Mouse (Mus musculus) neural tube, embryonic 11.5 days (tissue): ENCODE measurements at regions not wholly inside any gene's neighbourhood (a gene's known extent, or its start where the extent isn't known, plus 50 kb on each side); places are given as distances from the start of the nearest gene placed in this dataset.

ENCODE experiments used
- ATAC-seq: fragments of 200-750 bp; cut with Nextera tagmentation; 2 replicates; pipeline ENCODE4 v1.8.0; 2017; ENCODE audit warnings: moderate number of reproducible peaks, mild to moderate bottlenecking, moderate TSS enrichment, moderate library complexity; ENCODE audit not compliant: insufficient read depth, low FRiP score, low TSS enrichment
- DNase-seq: peaks from one replicate; pipeline ENCODE4 v3.0.0-alpha.2; 2015; ENCODE audit warnings: low spot score
- H3K27ac ChIP-seq: fragments of 300-500 bp; sonication (generic); 2 replicates; pipeline ENCODE4 v1.5.1; 2014; ENCODE audit warnings: low read depth, mild to moderate bottlenecking, low read length
- H3K27me3 ChIP-seq: fragments of 300-500 bp; sonication (generic); 2 replicates; pipeline ENCODE4 v1.6.1; 2014; ENCODE audit warnings: mild to moderate bottlenecking, low read length, mixed read lengths; ENCODE audit not compliant: control insufficient read depth, insufficient read depth
- H3K36me3 ChIP-seq: fragments of 300-500 bp; sonication (generic); 2 replicates; pipeline ENCODE4 v1.6.1; 2014; ENCODE audit warnings: mild to moderate bottlenecking, low read length, moderate library complexity, mixed read lengths; ENCODE audit not compliant: control insufficient read depth, insufficient read depth
- H3K4me1 ChIP-seq: fragments of 300-500 bp; sonication (generic); 2 replicates; pipeline ENCODE4 v1.6.1; 2014; ENCODE audit warnings: low read length, mixed read lengths; ENCODE audit not compliant: control insufficient read depth, insufficient read depth
- H3K4me2 ChIP-seq: fragments of 300-500 bp; sonication (generic); 2 replicates; pipeline ENCODE4 v1.6.1; 2014; ENCODE audit warnings: low read depth, mild to moderate bottlenecking, moderate library complexity
- H3K4me3 ChIP-seq: fragments of 300-500 bp; sonication (generic); 2 replicates; pipeline ENCODE4 v1.5.1; 2014; ENCODE audit warnings: low read depth, low read length
- H3K9ac ChIP-seq: fragments of 300-500 bp; sonication (generic); 2 replicates; pipeline ENCODE4 v1.6.1; 2014; ENCODE audit warnings: mild to moderate bottlenecking, low read length
- H3K9me3 ChIP-seq: fragments of 300-500 bp; sonication (generic); 2 replicates; pipeline ENCODE4 v1.6.1; 2016; ENCODE audit warnings: low read length; ENCODE audit not compliant: control insufficient read depth
- WGBS: fragments of 180-500 bp; shearing (Covaris S2); extraction: QIAGEN DNeasy Blood & Tissue Kit; methylation state at CpG from one replicate; pipeline ENCODE4 v1.1.7; 2014; 5-methylcytosine and 5-hydroxymethylcytosine counted together

GRCm38 (mm10) chr4:142866341-142866740, 346.5 kb downstream of the Prdm2 start:
- DNase-seq (no peak), ATAC-seq (no peak)
- Histone ChIP-seq H3K27me3 (no peaks in the 10 kb centered on the region), H3K4me1 (no peaks in the 10 kb centered on the region), H3K9ac (no peak overlapping the region), H3K9me3 (no peaks in the 10 kb centered on the region), H3K27ac (no peak overlapping the region), H3K36me3 (no peaks in the 10 kb centered on the region), H3K4me2 (no peak overlapping the region), H3K4me3 (no peak overlapping the region)
- 92% methylated on average over 7 of the region's 7 CpGs for WGBS

DNA sequence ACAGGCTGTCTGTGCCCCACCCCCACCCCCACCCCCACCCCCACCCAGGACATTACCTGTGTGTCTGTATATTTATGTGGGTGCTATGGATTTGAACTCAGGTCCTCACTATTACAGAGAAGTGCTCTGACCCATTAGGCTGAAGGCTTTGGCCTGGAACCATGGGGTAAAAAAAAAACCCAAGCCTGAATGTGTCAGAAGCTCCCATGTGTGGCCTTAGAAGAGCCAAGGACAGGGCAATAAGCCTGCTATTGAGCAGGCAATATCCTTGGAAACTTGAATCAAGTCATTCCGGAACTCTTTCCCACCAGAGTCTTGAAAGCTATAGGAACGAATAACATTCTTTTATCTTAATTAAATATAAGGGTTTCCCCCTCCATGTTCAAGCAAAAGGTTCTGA, 347.2 kb downstream of the Prdm2 start:
- Histone ChIP-seq H3K36me3 (no peaks in the 10 kb centered on the region), H3K4me3 (no peak overlapping the region), H3K9ac (no peak overlapping the region), H3K4me2 (no peak overlapping the region), H3K27ac (no peak overlapping the region), H3K9me3 (no peaks in the 10 kb centered on the region), H3K4me1 (no peaks in the 10 kb centered on the region), H3K27me3 (no peaks in the 10 kb centered on the region)
- DNase-seq, result no peak
- WGBS, result 91% methylated on average over 2 of the region's 2 CpGs
- ATAC-seq, result no peak

DNA sequence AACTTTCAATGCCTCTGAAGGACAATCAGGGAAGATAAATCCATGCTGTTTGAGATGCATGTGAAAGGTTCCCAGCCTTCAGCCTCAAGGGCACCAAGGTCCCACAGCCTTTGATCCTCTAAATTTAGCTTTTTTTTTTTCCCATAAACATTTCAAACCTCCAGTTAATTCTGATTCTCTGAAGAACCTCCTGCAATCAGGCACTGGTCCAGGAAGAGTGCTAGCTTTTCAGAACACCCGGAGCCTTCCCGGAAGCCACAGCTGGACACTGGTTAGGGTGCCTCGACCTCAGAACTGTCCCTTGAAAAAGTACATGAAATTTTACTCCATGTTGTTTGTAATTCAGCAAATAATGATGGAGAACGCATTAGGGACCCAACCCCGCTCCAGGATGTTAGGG, 348.9 kb downstream of the Prdm2 start:
- Histone ChIP-seq H3K27me3 (no peaks in the 10 kb centered on the region), H3K4me3 (no peak overlapping the region), H3K4me2 (no peak overlapping the region), H3K9ac (no peak overlapping the region), H3K4me1 (no peaks in the 10 kb centered on the region), H3K27ac (no peak overlapping the region), H3K36me3 (no peaks in the 10 kb centered on the region), H3K9me3 (no peaks in the 10 kb centered on the region)
- 78% methylated on average over 5 of the region's 5 CpGs for WGBS
- DNase-seq (no peak), ATAC-seq (no peak)

- no peak for ATAC-seq
- Histone ChIP-seq H3K4me2 (no peak overlapping the region), H3K36me3 (no peaks in the 10 kb centered on the region), H3K27me3 (no peaks in the 10 kb centered on the region), H3K27ac (no peak overlapping the region), H3K4me1 (no peaks in the 10 kb centered on the region), H3K9ac (no peak overlapping the region), H3K4me3 (no peak overlapping the region), H3K9me3 (no peaks in the 10 kb centered on the region)
- WGBS, result 94% methylated on average over 3 of the region's 3 CpGs
- DNase-seq, result no peak
Observed at GRCm38 (mm10) chr4:142860441-142860840, 352.4 kb downstream of the Prdm2 start.

- H3K4me3 ChIP-seq, result no peak overlapping the region
- H3K4me2 ChIP-seq, result no peak overlapping the region
- ATAC-seq (no peak), DNase-seq (no peak)
- H3K9me3 ChIP-seq, result no peaks in the 10 kb centered on the region
- H3K4me1 ChIP-seq, result no peaks in the 10 kb centered on the region
- H3K27me3 ChIP-seq, result no peaks in the 10 kb centered on the region
- H3K27ac ChIP-seq, result no peak overlapping the region
- WGBS, result 77% methylated on average over 6 of the region's 6 CpGs
- H3K36me3 ChIP-seq, result no peaks in the 10 kb centered on the region
- H3K9ac ChIP-seq, result no peak overlapping the region
Observed at GRCm38 (mm10) chr4:142856626-142857025, 356.2 kb downstream of the Prdm2 start.

DNA sequence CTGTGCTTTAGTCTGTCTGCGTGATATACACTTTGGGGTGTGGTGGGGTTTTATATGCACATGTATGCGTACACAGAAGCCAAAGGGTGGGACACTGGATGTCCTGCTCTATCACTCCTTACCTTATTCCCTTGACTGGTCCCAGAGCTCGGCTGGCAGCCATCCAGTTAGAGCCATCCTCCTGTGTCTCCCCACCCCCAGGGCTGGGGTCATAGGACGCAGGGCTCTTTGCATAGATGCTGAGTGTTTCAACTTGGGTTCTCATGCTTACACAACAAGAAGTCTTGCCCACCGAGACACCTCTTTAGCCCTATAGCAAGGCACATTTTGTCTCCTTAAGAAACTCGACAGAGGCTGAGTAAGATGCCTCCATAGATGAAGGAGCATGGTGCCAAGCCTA, 357.2 kb downstream of the Prdm2 start:
- Histone ChIP-seq H3K4me1 (no peaks in the 10 kb centered on the region), H3K27ac (no peak overlapping the region), H3K9me3 (no peaks in the 10 kb centered on the region), H3K4me3 (no peak overlapping the region), H3K36me3 (no peaks in the 10 kb centered on the region), H3K27me3 (no peaks in the 10 kb centered on the region), H3K4me2 (no peak overlapping the region), H3K9ac (no peak overlapping the region)
- no peak for ATAC-seq
- WGBS, result 86% methylated on average over 6 of the region's 6 CpGs
- DNase-seq, result no peak

- Histone ChIP-seq H3K36me3 (no peaks in the 10 kb centered on the region), H3K9me3 (no peaks in the 10 kb centered on the region), H3K27ac (no peak overlapping the region), H3K27me3 (no peaks in the 10 kb centered on the region), H3K4me3 (no peak overlapping the region), H3K4me2 (no peak overlapping the region), H3K9ac (no peak overlapping the region), H3K4me1 (no peaks in the 10 kb centered on the region)
- ATAC-seq (no peak), DNase-seq (no peak)
- 94% methylated on average over 15 of the region's 15 CpGs for WGBS
Observed at GRCm38 (mm10) chr4:142853924-142854323, 358.9 kb downstream of the Prdm2 start.

- no peaks in the 10 kb centered on the region for H3K36me3 ChIP-seq
- H3K4me3 ChIP-seq, result no peak overlapping the region
- no peaks in the 10 kb centered on the region for H3K9me3 ChIP-seq
- H3K4me1 ChIP-seq, result no peaks in the 10 kb centered on the region
- H3K27ac ChIP-seq, result no peak overlapping the region
- no peak overlapping the region for H3K4me2 ChIP-seq
- no peak for ATAC-seq
- WGBS, result 88% methylated on average over 6 of the region's 6 CpGs
- H3K9ac ChIP-seq, result no peak overlapping the region
- H3K27me3 ChIP-seq, result no peaks in the 10 kb centered on the region
- DNase-seq, result no peak
Observed at GRCm38 (mm10) chr4:142845066-142845696, 367.6 kb downstream of the Prdm2 start.

DNA sequence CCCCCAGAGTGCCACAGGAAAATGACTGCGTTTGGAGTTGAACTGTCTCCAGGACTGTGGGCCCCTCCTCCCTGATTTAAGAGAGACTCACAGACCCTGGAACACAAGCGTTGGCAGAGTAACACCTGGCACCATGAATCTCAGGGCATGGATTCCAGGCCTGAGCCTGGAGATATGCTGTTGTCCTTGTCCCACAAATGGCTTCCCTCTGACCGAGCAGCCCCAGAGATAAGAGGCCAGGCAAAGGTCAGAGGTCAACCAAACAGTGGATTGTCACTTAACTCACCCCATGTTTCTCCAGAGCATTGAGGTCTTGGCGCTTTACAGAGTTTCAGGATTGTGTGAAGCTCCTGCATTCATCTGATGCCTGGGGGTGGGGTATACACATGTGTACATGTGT, 373.3 kb downstream of the Prdm2 start:
- DNase-seq (no peak), ATAC-seq (no peak)
- no peak overlapping the region for H3K27ac ChIP-seq
- no peaks in the 10 kb centered on the region for H3K36me3 ChIP-seq
- H3K9ac ChIP-seq, result no peak overlapping the region
- H3K27me3 ChIP-seq, result no peaks in the 10 kb centered on the region
- no peaks in the 10 kb centered on the region for H3K4me1 ChIP-seq
- H3K4me3 ChIP-seq, result no peak overlapping the region
- no peaks in the 10 kb centered on the region for H3K9me3 ChIP-seq
- H3K4me2 ChIP-seq, result no peak overlapping the region
- 43% methylated on average over 4 of the region's 4 CpGs for WGBS
